Mouse (Mus musculus): ENCODE data around the gene Rbm47.

GRCm38 (mm10) chr5:65991191-65991590, 181.7 kb downstream of the Rbm47 start:
- TF ChIP-seq POLR2A (IDR thresholded peaks at IDR 0.05; ENCODE audit: low read depth, low read length) (no peak), CTCF (IDR thresholded peaks at IDR 0.05; ENCODE audit: borderline replicate concordance, insufficient read depth, low read length) (no peak)

All from embryonic fibroblast, embryonic 13.5 days (primary cell).